Comparison of ENCODE assay signal across 8 mouse cellular contexts in the genomic region with DNA sequence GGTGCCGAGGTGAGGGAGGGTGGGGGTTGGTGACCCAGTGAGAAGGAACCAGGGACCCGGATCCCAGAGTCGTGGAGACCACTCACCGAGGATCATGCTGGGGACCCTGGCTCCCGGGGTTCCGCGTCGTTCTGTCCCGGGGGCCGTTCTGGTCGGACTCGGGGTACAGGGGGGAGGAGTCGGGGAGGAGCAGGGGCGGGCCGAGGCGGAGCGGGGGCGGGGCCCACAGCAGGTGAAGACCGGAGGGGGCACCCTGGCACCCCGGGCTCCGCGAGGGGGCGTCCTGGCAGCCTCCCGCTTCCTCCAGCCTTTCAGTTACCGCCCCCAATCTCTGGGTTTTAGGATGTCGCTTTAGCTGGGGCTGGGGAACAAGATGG. TPM values are rescaled to one million over a fixed set of nuclear protein-coding genes. Genes with fewer than 3 reads are reported as not detected.
DNase-seq lines count a peak whose midpoint lies in the region; ATAC-seq and TF ChIP-seq lines count a peak whose summit lies in the region.

A gene (minus strand): TSS at position 133 of the 377 bp plus-strand sequence.

- TF ChIP-seq EP300 in heart, adult 2 months (IDR thresholded peaks at IDR 0.05; ENCODE audit: insufficient read depth, low read depth, low read length) = no peak

- peak within 1 kb of the TSS; percentile 87 for H3K4me2 ChIP-seq in lung, embryonic 15.5 days
- H3K4me2 ChIP-seq in kidney, embryonic 16.5 days (replicated peaks; ENCODE audit: low read depth, low read length) = peak within 1 kb of the TSS; percentile 68
- peak within 1 kb of the TSS; percentile 70 for H3K4me2 ChIP-seq in neural tube, embryonic 14.5 days (ENCODE audit: low read depth, low read length)

- TF ChIP-seq POLR2A in heart, adult 2 months (IDR thresholded peaks at IDR 0.05; ENCODE audit: insufficient read depth, low read depth, low read length) = no peak
- TF ChIP-seq POLR2A in liver, adult 2 months (IDR thresholded peaks at IDR 0.05; ENCODE audit: extremely low read depth, insufficient read depth, low read length) = no peak
- no peak for TF ChIP-seq POLR2A in thymus, adult 2 months (IDR thresholded peaks at IDR 0.05; ENCODE audit: control insufficient read depth, extremely low read depth, insufficient read depth, low read length, poor library complexity)

- H3K9me3 ChIP-seq in lung, embryonic 15.5 days = no peaks in the 10 kb centered on the region
- H3K9me3 ChIP-seq in kidney, embryonic 16.5 days (ENCODE audit: low read length) = no peaks in the 10 kb centered on the region
- no peaks in the 10 kb centered on the region for H3K9me3 ChIP-seq in neural tube, embryonic 14.5 days (ENCODE audit: control insufficient read depth, low read length)

- 0 out of 2 replicates have a peak, but pooled peaks have one; percentile 10 for TF ChIP-seq CTCF in heart, adult 2 months (IDR thresholded peaks at IDR 0.05)
- TF ChIP-seq CTCF in liver, adult 2 months (IDR thresholded peaks at IDR 0.05; ENCODE audit: low read depth, low read length) = no peak
- TF ChIP-seq CTCF in thymus, adult 2 months (IDR thresholded peaks at IDR 0.05; ENCODE audit: borderline replicate concordance, control insufficient read depth, extremely low read depth, insufficient read depth, low read length, poor library complexity) = 0 out of 2 replicates have a peak, but pooled peaks have one; percentile 38

- WGBS in lung, embryonic 15.5 days = under 1% methylated on average over 26 of the region's 26 CpGs
- 1% methylated on average over 26 of the region's 26 CpGs for WGBS in heart, adult 2 months
- under 1% methylated on average over 23 of the region's 26 CpGs for WGBS in kidney, embryonic 16.5 days
- WGBS in liver, adult 2 months = 1% methylated on average over 24 of the region's 26 CpGs
- 0% methylated on average over 19 of the region's 26 CpGs for WGBS in neural tube, embryonic 14.5 days
- under 1% methylated on average over 26 of the region's 26 CpGs for WGBS in thymus, adult 2 months

- DNase-seq in lung, postnatal 10 days = no peak
- DNase-seq in heart, adult 2 months = peak in 1 of 2 experiments; percentile 60
- DNase-seq in liver, adult 2 months (ENCODE audit: extremely low read depth, low read depth, low spot score) = no peak
- DNase-seq in thymus, adult 2 months = peak; percentile 83

- peaks cover 59% of the 10 kb centered on the region for H3K27me3 ChIP-seq in lung, embryonic 15.5 days
- no peaks in the 10 kb centered on the region; the same call in 1 of the 2 replicates for H3K27me3 ChIP-seq in heart, adult 2 months (ENCODE audit: control insufficient read depth, insufficient read depth, low read length)
- H3K27me3 ChIP-seq in kidney, embryonic 16.5 days (ENCODE audit: insufficient read depth, low read length) = peaks cover 27% of the 10 kb centered on the region; the same call in 1 of the 2 replicates
- H3K27me3 ChIP-seq in liver, adult 2 months (ENCODE audit: control insufficient read depth, insufficient read depth, low read length) = peaks cover 2% of the 10 kb centered on the region; the same call in 1 of the 2 replicates
- peaks cover 5% of the 10 kb centered on the region for H3K27me3 ChIP-seq in neural tube, embryonic 14.5 days (ENCODE audit: control insufficient read depth, insufficient read depth, low read length)
- H3K27me3 ChIP-seq in thymus, adult 2 months (ENCODE audit: control insufficient read depth, insufficient read depth, low read length) = no peaks in the 10 kb centered on the region

- intact Hi-C loops in heart, adult 2 months (cut with DNase I) = no loop called here

- no peaks in the 10 kb centered on the region for H3K79me2 ChIP-seq in heart, adult 2 months (replicated peaks; ENCODE audit: control insufficient read depth, insufficient read depth, low read length)
- H3K79me2 ChIP-seq in liver, adult 2 months (ENCODE audit: control insufficient read depth, insufficient read depth, low read length) = no peaks in the 10 kb centered on the region

- ATAC-seq in lung, embryonic 15.5 days (ENCODE audit: borderline replicate concordance, extremely low read depth, low FRiP score, low TSS enrichment) = peak; percentile 52; the same call in 1 of the 2 replicates
- peak; percentile 32; the same call in 1 of the 2 replicates for ATAC-seq in kidney, embryonic 16.5 days (ENCODE audit: low FRiP score, low TSS enrichment)
- ATAC-seq in neural tube, embryonic 14.5 days (ENCODE audit: low read depth) = peak; percentile 41

- peaks cover 12% of the 10 kb centered on the region for H3K36me3 ChIP-seq in lung, embryonic 15.5 days
- H3K36me3 ChIP-seq in heart, adult 2 months (ENCODE audit: control insufficient read depth, insufficient read depth, low read length) = peaks cover 4% of the 10 kb centered on the region; the same call in 1 of the 2 replicates
- peaks cover 12% of the 10 kb centered on the region for H3K36me3 ChIP-seq in kidney, embryonic 16.5 days (ENCODE audit: insufficient read depth, low read length)
- H3K36me3 ChIP-seq in liver, adult 2 months (ENCODE audit: control insufficient read depth, insufficient read depth, low read length) = peaks cover 9% of the 10 kb centered on the region; the same call in 1 of the 2 replicates
- no peaks in the 10 kb centered on the region for H3K36me3 ChIP-seq in neural tube, embryonic 14.5 days (ENCODE audit: control insufficient read depth, insufficient read depth, low read length)
- peaks cover 3% of the 10 kb centered on the region; the same call in 1 of the 2 replicates for H3K36me3 ChIP-seq in thymus, adult 2 months (ENCODE audit: control insufficient read depth, insufficient read depth, low read length)

- H3K4me1 ChIP-seq in lung, embryonic 15.5 days = peaks cover 13% of the 10 kb centered on the region
- H3K4me1 ChIP-seq in brown adipose tissue, adult 24 weeks (ENCODE audit: control insufficient read depth, insufficient read depth, insufficient read length, low read length) = no peaks in the 10 kb centered on the region
- no peaks in the 10 kb centered on the region for H3K4me1 ChIP-seq in heart, adult 2 months (ENCODE audit: control insufficient read depth, insufficient read depth, low read length)
- peaks cover 16% of the 10 kb centered on the region for H3K4me1 ChIP-seq in kidney, embryonic 16.5 days (ENCODE audit: insufficient read depth, low read length)
- peaks cover 4% of the 10 kb centered on the region; the same call in 1 of the 2 replicates for H3K4me1 ChIP-seq in liver, adult 2 months (ENCODE audit: control insufficient read depth, insufficient read depth, low read length)
- H3K4me1 ChIP-seq in neural tube, embryonic 14.5 days (ENCODE audit: control insufficient read depth, insufficient read depth, low read length) = peaks cover 7% of the 10 kb centered on the region; the same call in 1 of the 2 replicates
- peaks cover 26% of the 10 kb centered on the region for H3K4me1 ChIP-seq in thymus, adult 2 months (replicated peaks; ENCODE audit: control insufficient read depth, insufficient read depth, low read length)

- H3K27ac ChIP-seq in lung, embryonic 15.5 days = no peak within 1 kb of the TSS
- no peak within 1 kb of the TSS for H3K27ac ChIP-seq in brown adipose tissue, adult 24 weeks (replicated peaks; ENCODE audit: low read depth, low read length)
- H3K27ac ChIP-seq in heart, adult 2 months = no peak within 1 kb of the TSS
- H3K27ac ChIP-seq in kidney, embryonic 16.5 days (ENCODE audit: low read length) = no peak within 1 kb of the TSS
- H3K27ac ChIP-seq in liver, adult 2 months (replicated peaks; ENCODE audit: insufficient read depth, low read depth, low read length) = no peak within 1 kb of the TSS
- no peak within 1 kb of the TSS for H3K27ac ChIP-seq in neural tube, embryonic 14.5 days (ENCODE audit: low read depth, low read length)
- H3K27ac ChIP-seq in thymus, adult 2 months (ENCODE audit: control insufficient read depth, insufficient read depth, low read length) = no peak within 1 kb of the TSS

- peak within 1 kb of the TSS; percentile 37; the same call in 1 of the 2 replicates for H3K9ac ChIP-seq in lung, embryonic 15.5 days
- peak within 1 kb of the TSS; percentile 34 for H3K9ac ChIP-seq in heart, adult 2 months (ENCODE audit: low read depth, low read length)
- peak within 1 kb of the TSS; percentile 58 for H3K9ac ChIP-seq in kidney, embryonic 16.5 days (replicated peaks; ENCODE audit: low read length)
- peak within 1 kb of the TSS; percentile 60 for H3K9ac ChIP-seq in liver, adult 2 months (ENCODE audit: low read depth, low read length)
- H3K9ac ChIP-seq in neural tube, embryonic 14.5 days (replicated peaks; ENCODE audit: low read depth, low read length) = peak within 1 kb of the TSS; percentile 57

- H3K4me3 ChIP-seq in lung, embryonic 15.5 days = peak within 1 kb of the TSS; percentile 50
- peak within 1 kb of the TSS; percentile 57 for H3K4me3 ChIP-seq in brown adipose tissue, adult 24 weeks (ENCODE audit: insufficient read depth, low read depth, low read length)
- peak within 1 kb of the TSS; percentile 39 for H3K4me3 ChIP-seq in heart, adult 2 months
- peak within 1 kb of the TSS; percentile 58 for H3K4me3 ChIP-seq in kidney, embryonic 16.5 days (ENCODE audit: low read length)
- H3K4me3 ChIP-seq in liver, adult 2 months (ENCODE audit: insufficient read depth, low read depth, low read length) = peak within 1 kb of the TSS; percentile 97
- peak within 1 kb of the TSS; percentile 56 for H3K4me3 ChIP-seq in neural tube, embryonic 14.5 days (ENCODE audit: low read depth, low read length)
- H3K4me3 ChIP-seq in thymus, adult 2 months (ENCODE audit: control insufficient read depth, insufficient read depth, low read length) = peak within 1 kb of the TSS; percentile 82

RNA-seq across cellular contexts. Expression of the gene that starts here (rescaled TPM):
- polyA plus RNA-seq in lung, embryonic 15.5 days (2015; fragmentation: Nextera tagmentation; extraction: Ambion mirVana) = 7.7 and 9.0 TPM in 2 replicates
- 12.2 and 17.4 TPM in 2 replicates for polyA plus RNA-seq in brown adipose tissue, adult 24 weeks (2012; ENCODE audit: insufficient read depth, insufficient read length, missing spikeins)
- total RNA-seq in heart, adult 2 months (2021) = 10 to 100 TPM; 10.1 to 10.4 TPM
- 7.3 and 12.0 TPM in 2 replicates for polyA plus RNA-seq in heart, adult 2 months (2012; rRNA removed)
- 12.4 and 14.4 TPM in 2 replicates for polyA plus RNA-seq in kidney, embryonic 16.5 days (2015; fragmentation: Nextera tagmentation; extraction: Ambion mirVana)
- 0.92 and 2.1 TPM in 2 replicates for total RNA-seq in liver, adult 2 months (2014; rRNA removed)
- polyA plus RNA-seq in liver, adult 2 months (2012; rRNA removed) = 14.9 and 17.1 TPM in 2 replicates
- 19.2 and 20.7 TPM in 2 replicates for polyA plus RNA-seq in neural tube, embryonic 14.5 days (2014; fragmentation: Nextera tagmentation; extraction: Ambion mirVana)
- polyA plus RNA-seq in thymus, adult 2 months (2012; rRNA removed) = 18.6 and 20.7 TPM in 2 replicates

Comparison
In these comparisons a context has a peak if more than half of its experiments do, and no peak if none do; other contexts are left out.
1. H3K4me3 ChIP-seq: peak in every context shown above with its lines; median percentile 97 in liver, adult 2 months; 82 in thymus, adult 2 months; 58 in kidney, embryonic 16.5 days; 57 in brown adipose tissue, adult 24 weeks; 56 in neural tube, embryonic 14.5 days; 50 in lung, embryonic 15.5 days; 39 in heart, adult 2 months.